Mouse (Mus musculus): ENCODE results near the gene Dnajb1. TPM values are rescaled to one million over a fixed set of nuclear protein-coding genes. Genes with fewer than 3 reads are reported as not detected.
"Not testable (repeated sequence)": the region's sequence is repeated elsewhere in the genome, so short reads cannot be mapped to it uniquely, and the experiment has no call there.

Gene Dnajb1
- polyA plus RNA-seq, 1 experiment from 2014 or later, result 54.4 TPM

GRCm38 (mm10) chr8:83568755-83569154, 39.2 kb upstream of the Dnajb1 start:
- WGBS, result 69% methylated on average over 5 of the region's 5 CpGs
- DNase-seq (ENCODE audit: low spot score) (no peak), ATAC-seq (replicated peaks; ENCODE audit: insufficient number of reproducible peaks, low FRiP score, low TSS enrichment, low read depth) (no peak)
- H3K4me3 ChIP-seq (ENCODE audit: low read depth, low read length), result no peak overlapping the region
- peaks cover 11% of the 10 kb centered on the region for H3K36me3 ChIP-seq (replicated peaks; ENCODE audit: control insufficient read depth, insufficient read depth, low read depth, low read length)
- no peak overlapping the region for H3K4me2 ChIP-seq (ENCODE audit: low read depth, low read length)
- no peaks in the 10 kb centered on the region for H3K9me3 ChIP-seq (replicated peaks; ENCODE audit: control insufficient read depth, low read length)
- no peaks in the 10 kb centered on the region for H3K4me1 ChIP-seq (ENCODE audit: control insufficient read depth, insufficient read depth, low read length)
- H3K27ac ChIP-seq (replicated peaks; ENCODE audit: low read depth, low read length), result no peak overlapping the region
- no peaks in the 10 kb centered on the region for H3K27me3 ChIP-seq (ENCODE audit: control insufficient read depth, insufficient read depth, low read length)
- H3K9ac ChIP-seq (replicated peaks; ENCODE audit: low read length), result no peak overlapping the region

- Histone ChIP-seq H3K27ac (replicated peaks; ENCODE audit: low read depth, low read length) (no peak overlapping the region), H3K9ac (replicated peaks; ENCODE audit: low read length) (no peak overlapping the region), H3K9me3 (replicated peaks; ENCODE audit: control insufficient read depth, low read length) (no peaks in the 10 kb centered on the region), H3K4me1 (ENCODE audit: control insufficient read depth, insufficient read depth, low read length) (0 out of 2 replicates have a peak, but pooled peaks cover under 1% of the 10 kb centered on the region), H3K4me3 (ENCODE audit: low read depth, low read length) (no peak overlapping the region), H3K36me3 (replicated peaks; ENCODE audit: control insufficient read depth, insufficient read depth, low read depth, low read length) (peaks cover 11% of the 10 kb centered on the region), H3K4me2 (ENCODE audit: low read depth, low read length) (no peak overlapping the region), H3K27me3 (ENCODE audit: control insufficient read depth, insufficient read depth, low read length) (no peaks in the 10 kb centered on the region)
- WGBS, result 71% methylated on average over 4 of the region's 4 CpGs
- no peak for ATAC-seq (replicated peaks; ENCODE audit: insufficient number of reproducible peaks, low FRiP score, low TSS enrichment, low read depth)
- no peak for DNase-seq (ENCODE audit: low spot score)
Measured at GRCm38 (mm10) chr8:83569165-83569564, 38.8 kb upstream of the Dnajb1 start.

GRCm38 (mm10) chr8:83570272-83571000, 37.6 kb upstream of the Dnajb1 start:
- ATAC-seq (replicated peaks; ENCODE audit: insufficient number of reproducible peaks, low FRiP score, low TSS enrichment, low read depth), result no peak
- WGBS, result 92% methylated on average over 15 of the region's 15 CpGs
- Histone ChIP-seq H3K27ac (replicated peaks; ENCODE audit: low read depth, low read length) (no peak overlapping the region), H3K27me3 (ENCODE audit: control insufficient read depth, insufficient read depth, low read length) (no peaks in the 10 kb centered on the region), H3K4me3 (ENCODE audit: low read depth, low read length) (no peak overlapping the region), H3K36me3 (replicated peaks; ENCODE audit: control insufficient read depth, insufficient read depth, low read depth, low read length) (peaks cover 11% of the 10 kb centered on the region), H3K9me3 (replicated peaks; ENCODE audit: control insufficient read depth, low read length) (no peaks in the 10 kb centered on the region), H3K4me2 (ENCODE audit: low read depth, low read length) (no peak overlapping the region), H3K9ac (replicated peaks; ENCODE audit: low read length) (no peak overlapping the region), H3K4me1 (ENCODE audit: control insufficient read depth, insufficient read depth, low read length) (peaks cover 4% of the 10 kb centered on the region; the same call in 1 of the 2 replicates)
- DNase-seq (ENCODE audit: low spot score), result no peak

GRCm38 (mm10) chr8:83571001-83571340, 37.0 kb upstream of the Dnajb1 start:
- not testable (repeated sequence) for H3K27ac ChIP-seq (replicated peaks; ENCODE audit: low read depth, low read length); H3K27me3 ChIP-seq (ENCODE audit: control insufficient read depth, insufficient read depth, low read length); H3K9ac ChIP-seq (replicated peaks; ENCODE audit: low read length); ATAC-seq (replicated peaks; ENCODE audit: insufficient number of reproducible peaks, low FRiP score, low TSS enrichment, low read depth); DNase-seq (ENCODE audit: low spot score); H3K9me3 ChIP-seq (replicated peaks; ENCODE audit: control insufficient read depth, low read length); H3K4me3 ChIP-seq (ENCODE audit: low read depth, low read length); H3K4me1 ChIP-seq (ENCODE audit: control insufficient read depth, insufficient read depth, low read length); H3K4me2 ChIP-seq (ENCODE audit: low read depth, low read length)
- peaks cover 11% of the 10 kb centered on the region for H3K36me3 ChIP-seq (replicated peaks; ENCODE audit: control insufficient read depth, insufficient read depth, low read depth, low read length)
- WGBS, result 88% methylated on average over 3 of the region's 7 CpGs

- ATAC-seq (replicated peaks; ENCODE audit: insufficient number of reproducible peaks, low FRiP score, low TSS enrichment, low read depth), result no peak
- DNase-seq (ENCODE audit: low spot score), result no peak
- H3K9me3 ChIP-seq (replicated peaks; ENCODE audit: control insufficient read depth, low read length), result no peaks in the 10 kb centered on the region
- WGBS, result 94% methylated on average over 10 of the region's 10 CpGs
- H3K4me1 ChIP-seq (ENCODE audit: control insufficient read depth, insufficient read depth, low read length), result peaks cover 4% of the 10 kb centered on the region; the same call in 1 of the 2 replicates
- no peak overlapping the region for H3K4me3 ChIP-seq (ENCODE audit: low read depth, low read length)
- no peak overlapping the region for H3K4me2 ChIP-seq (ENCODE audit: low read depth, low read length)
- no peaks in the 10 kb centered on the region for H3K27me3 ChIP-seq (ENCODE audit: control insufficient read depth, insufficient read depth, low read length)
- no peak overlapping the region for H3K27ac ChIP-seq (replicated peaks; ENCODE audit: low read depth, low read length)
- peaks cover 11% of the 10 kb centered on the region for H3K36me3 ChIP-seq (replicated peaks; ENCODE audit: control insufficient read depth, insufficient read depth, low read depth, low read length)
- no peak overlapping the region for H3K9ac ChIP-seq (replicated peaks; ENCODE audit: low read length)
Measured at GRCm38 (mm10) chr8:83571791-83572190, 36.2 kb upstream of the Dnajb1 start.

- ATAC-seq (replicated peaks; ENCODE audit: insufficient number of reproducible peaks, low FRiP score, low TSS enrichment, low read depth), result no peak
Measured at GRCm38 (mm10) chr8:83572246-83572812, 35.7 kb upstream of the Dnajb1 start.

GRCm38 (mm10) chr8:83573140-83573875, 34.7 kb upstream of the Dnajb1 start:
- Histone ChIP-seq H3K4me3 (ENCODE audit: low read depth, low read length) (no peak overlapping the region), H3K27ac (replicated peaks; ENCODE audit: low read depth, low read length) (no peak overlapping the region), H3K27me3 (ENCODE audit: control insufficient read depth, insufficient read depth, low read length) (no peaks in the 10 kb centered on the region), H3K9me3 (replicated peaks; ENCODE audit: control insufficient read depth, low read length) (no peaks in the 10 kb centered on the region), H3K4me2 (ENCODE audit: low read depth, low read length) (no peak overlapping the region), H3K36me3 (replicated peaks; ENCODE audit: control insufficient read depth, insufficient read depth, low read depth, low read length) (peaks cover 11% of the 10 kb centered on the region), H3K9ac (replicated peaks; ENCODE audit: low read length) (no peak overlapping the region), H3K4me1 (ENCODE audit: control insufficient read depth, insufficient read depth, low read length) (peaks cover 9% of the 10 kb centered on the region)
- ATAC-seq (replicated peaks; ENCODE audit: insufficient number of reproducible peaks, low FRiP score, low TSS enrichment, low read depth) (no peak), DNase-seq (ENCODE audit: low spot score) (no peak)
- 72% methylated on average over 18 of the region's 18 CpGs for WGBS

More at GRCm38 (mm10) chr8:83572246-83572812, 35.7 kb upstream of the Dnajb1 start:
- Histone ChIP-seq H3K36me3 (replicated peaks; ENCODE audit: control insufficient read depth, insufficient read depth, low read depth, low read length) (peaks cover 11% of the 10 kb centered on the region), H3K27me3 (ENCODE audit: control insufficient read depth, insufficient read depth, low read length) (no peaks in the 10 kb centered on the region), H3K27ac (replicated peaks; ENCODE audit: low read depth, low read length) (no peak overlapping the region), H3K4me1 (ENCODE audit: control insufficient read depth, insufficient read depth, low read length) (peaks cover 5% of the 10 kb centered on the region), H3K9ac (replicated peaks; ENCODE audit: low read length) (no peak overlapping the region), H3K4me3 (ENCODE audit: low read depth, low read length) (no peak overlapping the region), H3K4me2 (ENCODE audit: low read depth, low read length) (no peak overlapping the region), H3K9me3 (replicated peaks; ENCODE audit: control insufficient read depth, low read length) (no peaks in the 10 kb centered on the region)
- 92% methylated on average over 5 of the region's 5 CpGs for WGBS
- DNase-seq (ENCODE audit: low spot score), result no peak
